Mouse (Mus musculus): ENCODE measurements around the gene Acta1.

- TF ChIP-seq CTCF (IDR thresholded peaks at IDR 0.05; ENCODE audit: low read depth) (no peak), EP300 (IDR thresholded peaks at IDR 0.05; ENCODE audit: low read depth) (no peak)
These were observed 47.0 kb downstream of the Acta1 start for GRCm38 (mm10) chr8:123847546-123847945.

Data from heart, postnatal 0 days (tissue).